Mouse (Mus musculus) embryonic facial prominence, embryonic 13.5 days (tissue): ENCODE measurements around the gene Ppp1r9b. TPM values are rescaled to one million over a fixed set of nuclear protein-coding genes. Genes with fewer than 3 reads are reported as not detected.
"Not testable (repeated sequence)": the region's sequence is repeated elsewhere in the genome, so short reads cannot be mapped to it uniquely, and the experiment has no call there.

Experiments used
- ATAC-seq: fragments of 200-750 bp; cut with Nextera tagmentation; 2 replicates; pipeline ENCODE4 v1.8.0; 2017; ENCODE audit warnings: low read depth; ENCODE audit not compliant: insufficient number of reproducible peaks, insufficient read depth, low FRiP score, low TSS enrichment
- H3K27ac ChIP-seq: fragments of 300-500 bp; sonication (generic); 2 replicates; pipeline ENCODE4 v1.5.1; 2015; ENCODE audit warnings: moderate library complexity, mild to moderate bottlenecking, inconsistent platforms
- H3K27me3 ChIP-seq: fragments of 300-500 bp; sonication (generic); 2 replicates; pipeline ENCODE4 v1.6.1; 2015; ENCODE audit warnings: mild to moderate bottlenecking, inconsistent platforms
- H3K36me3 ChIP-seq: fragments of 300-500 bp; sonication (generic); 2 replicates; pipeline ENCODE4 v1.6.1; 2015; ENCODE audit warnings: mild to moderate bottlenecking, inconsistent platforms
- H3K4me1 ChIP-seq: fragments of 300-500 bp; sonication (generic); 2 replicates; pipeline ENCODE4 v1.6.1; 2015; ENCODE audit warnings: inconsistent platforms
- H3K4me2 ChIP-seq: fragments of 300-500 bp; sonication (generic); 2 replicates; pipeline ENCODE4 v1.6.1; 2015; ENCODE audit warnings: moderate library complexity, mild to moderate bottlenecking, inconsistent platforms
- H3K4me3 ChIP-seq: fragments of 300-500 bp; sonication (generic); 2 replicates; pipeline ENCODE4 v1.5.1; 2015; ENCODE audit warnings: mild to moderate bottlenecking, inconsistent platforms
- H3K9ac ChIP-seq: fragments of 300-500 bp; sonication (generic); 2 replicates; pipeline ENCODE4 v1.6.1; 2015; ENCODE audit warnings: mild to moderate bottlenecking, inconsistent platforms
- H3K9me3 ChIP-seq: fragments of 300-500 bp; sonication (generic); 2 replicates; pipeline ENCODE4 v1.6.1; 2016; ENCODE audit warnings: inconsistent platforms
- WGBS: fragments of 180-500 bp; shearing (Covaris S2); methylation state at CpG from one replicate; pipeline ENCODE4 v1.1.7; 2015; ENCODE audit warnings: mixed read lengths; 5-methylcytosine and 5-hydroxymethylcytosine counted together
- polyA plus RNA-seq: library from polyadenylated mRNA; unstranded; fragments of >200 nt; fragmentation: Nextera tagmentation; extraction: Ambion mirVana; gene quantifications from 2 replicates; pipeline ENCODE4 v1.2.1, GENCODE M21; 2015

Ppp1r9b gene
- polyA plus RNA-seq, 1 experiment from 2014 or later: 13.2 TPM

- no peak overlapping the region for H3K4me3 ChIP-seq
- no peaks in the 10 kb centered on the region for H3K27me3 ChIP-seq
- no peak overlapping the region for H3K4me2 ChIP-seq
- H3K9ac ChIP-seq: no peak overlapping the region
- H3K36me3 ChIP-seq: no peaks in the 10 kb centered on the region
- no peak overlapping the region for H3K27ac ChIP-seq
- H3K4me1 ChIP-seq: peaks cover 15% of the 10 kb centered on the region
- 75% methylated on average over 5 of the region's 5 CpGs for WGBS
- H3K9me3 ChIP-seq: no peaks in the 10 kb centered on the region
- no peak for ATAC-seq
These were observed 28.2 kb upstream of the Ppp1r9b start for GRCm38 (mm10) chr11:94962534-94963101.

GRCm38 (mm10) chr11:94967419-94967818, 23.4 kb upstream of the Ppp1r9b start, which contains the start of gene Hils1:
Hils1 (plus strand) TSS chr11:94967593.
- Histone ChIP-seq H3K27me3 (0 out of 2 replicates have a peak, but pooled peaks cover 4% of the 10 kb centered on the region), H3K27ac (no peak within 1 kb of the TSS), H3K4me1 (no peaks in the 10 kb centered on the region; the same call in 1 of the 2 replicates), H3K4me2 (no peak within 1 kb of the TSS), H3K4me3 (no peak within 1 kb of the TSS), H3K36me3 (no peaks in the 10 kb centered on the region), H3K9ac (peak within 1 kb of the TSS; percentile 6; the same call in 1 of the 2 replicates), H3K9me3 (no peaks in the 10 kb centered on the region)
- WGBS: 40% methylated on average over 4 of the region's 4 CpGs
- ATAC-seq: no peak

- Histone ChIP-seq H3K4me2 (no peak overlapping the region), H3K9ac (peak overlapping the region; percentile 6; the same call in 1 of the 2 replicates), H3K36me3 (no peaks in the 10 kb centered on the region), H3K27ac (no peak overlapping the region), H3K4me3 (no peak overlapping the region), H3K27me3 (0 out of 2 replicates have a peak, but pooled peaks cover 4% of the 10 kb centered on the region), H3K4me1 (no peaks in the 10 kb centered on the region), H3K9me3 (no peaks in the 10 kb centered on the region)
- 82% methylated on average over 7 of the region's 7 CpGs for WGBS
- ATAC-seq: no peak
These were observed 22.6 kb upstream of the Ppp1r9b start for GRCm38 (mm10) chr11:94968187-94968586.

- not testable (repeated sequence) for ATAC-seq, H3K4me1 ChIP-seq, H3K27me3 ChIP-seq, H3K4me3 ChIP-seq, H3K9ac ChIP-seq, H3K4me2 ChIP-seq, H3K36me3 ChIP-seq, H3K9me3 ChIP-seq, H3K27ac ChIP-seq
- WGBS: 95% methylated on average over 4 of the region's 4 CpGs
These were observed 21.1 kb upstream of the Ppp1r9b start for GRCm38 (mm10) chr11:94969709-94970108.

- Histone ChIP-seq H3K9me3 (no peaks in the 10 kb centered on the region), H3K27ac (no peak overlapping the region; the same call in 1 of the 2 replicates), H3K4me2 (no peak overlapping the region), H3K4me3 (no peak overlapping the region), H3K4me1 (no peaks in the 10 kb centered on the region), H3K36me3 (no peaks in the 10 kb centered on the region), H3K27me3 (0 out of 2 replicates have a peak, but pooled peaks cover 4% of the 10 kb centered on the region), H3K9ac (no peak overlapping the region)
- 61% methylated on average over 15 of the region's 15 CpGs for WGBS
- no peak for ATAC-seq
These were observed 20.5 kb upstream of the Ppp1r9b start for GRCm38 (mm10) chr11:94970210-94970943.

- 63% methylated on average over 16 of the region's 16 CpGs for WGBS
- Histone ChIP-seq H3K9me3 (no peaks in the 10 kb centered on the region), H3K36me3 (no peaks in the 10 kb centered on the region), H3K4me2 (no peak overlapping the region), H3K9ac (no peak overlapping the region), H3K4me1 (no peaks in the 10 kb centered on the region), H3K4me3 (no peak overlapping the region), H3K27me3 (0 out of 2 replicates have a peak, but pooled peaks cover 4% of the 10 kb centered on the region), H3K27ac (no peak overlapping the region)
- ATAC-seq: no peak
These were observed 18.8 kb upstream of the Ppp1r9b start for GRCm38 (mm10) chr11:94971895-94972615.

GRCm38 (mm10) chr11:94972887-94973286, 17.9 kb upstream of the Ppp1r9b start:
- Histone ChIP-seq H3K27me3 (0 out of 2 replicates have a peak, but pooled peaks cover 4% of the 10 kb centered on the region), H3K4me3 (no peak overlapping the region), H3K4me2 (no peak overlapping the region), H3K9me3 (no peaks in the 10 kb centered on the region), H3K9ac (peak overlapping the region; percentile 32; the same call in 1 of the 2 replicates), H3K4me1 (peaks cover under 1% of the 10 kb centered on the region; the same call in 1 of the 2 replicates), H3K27ac (no peak overlapping the region), H3K36me3 (no peaks in the 10 kb centered on the region)
- WGBS: 52% methylated on average over 5 of the region's 5 CpGs
- ATAC-seq: no peak

- Histone ChIP-seq H3K4me2 (no peak overlapping the region), H3K9ac (peak overlapping the region; percentile 32; the same call in 1 of the 2 replicates), H3K4me1 (peaks cover 5% of the 10 kb centered on the region; the same call in 1 of the 2 replicates), H3K36me3 (no peaks in the 10 kb centered on the region), H3K4me3 (no peak overlapping the region), H3K27me3 (0 out of 2 replicates have a peak, but pooled peaks cover 4% of the 10 kb centered on the region), H3K27ac (no peak overlapping the region), H3K9me3 (no peaks in the 10 kb centered on the region)
- ATAC-seq: no peak
- 40% methylated on average over 4 of the region's 4 CpGs for WGBS
These were observed 17.5 kb upstream of the Ppp1r9b start for GRCm38 (mm10) chr11:94973313-94973712.

GRCm38 (mm10) chr11:94974951-94975350, 15.9 kb upstream of the Ppp1r9b start:
- no peak overlapping the region for H3K4me3 ChIP-seq
- no peak overlapping the region for H3K27ac ChIP-seq
- no peak overlapping the region for H3K4me2 ChIP-seq
- WGBS: 83% methylated on average over 2 of the region's 2 CpGs
- H3K4me1 ChIP-seq: peaks cover 13% of the 10 kb centered on the region
- H3K9me3 ChIP-seq: no peaks in the 10 kb centered on the region
- H3K27me3 ChIP-seq: 0 out of 2 replicates have a peak, but pooled peaks cover 4% of the 10 kb centered on the region
- no peak overlapping the region for H3K9ac ChIP-seq
- no peaks in the 10 kb centered on the region for H3K36me3 ChIP-seq
- ATAC-seq: no peak

- peaks cover 13% of the 10 kb centered on the region for H3K4me1 ChIP-seq
- H3K27ac ChIP-seq: no peak within 1 kb of the TSS
- no peaks in the 10 kb centered on the region for H3K9me3 ChIP-seq
- H3K4me2 ChIP-seq: no peak within 1 kb of the TSS
- no peak within 1 kb of the TSS for H3K9ac ChIP-seq
- H3K36me3 ChIP-seq: no peaks in the 10 kb centered on the region
- 0 out of 2 replicates have a peak, but pooled peaks cover 4% of the 10 kb centered on the region for H3K27me3 ChIP-seq
- no peak for ATAC-seq
- H3K4me3 ChIP-seq: no peak within 1 kb of the TSS
- WGBS: 73% methylated on average over 5 of the region's 5 CpGs
These were observed 14.6 kb upstream of the Ppp1r9b start, which contains the start of gene Sgca for GRCm38 (mm10) chr11:94976199-94976598. Sgca (minus strand) TSS chr11:94976327.

GRCm38 (mm10) chr11:94978178-94978915, 12.5 kb upstream of the Ppp1r9b start:
- Histone ChIP-seq H3K27ac (no peak overlapping the region), H3K9ac (peak overlapping the region; percentile 55), H3K9me3 (no peaks in the 10 kb centered on the region), H3K4me2 (peak overlapping the region; percentile 59), H3K36me3 (no peaks in the 10 kb centered on the region), H3K4me1 (peaks cover 13% of the 10 kb centered on the region), H3K27me3 (no peaks in the 10 kb centered on the region), H3K4me3 (peak overlapping the region; percentile 34)
- 40% methylated on average over 9 of the region's 9 CpGs for WGBS
- no peak for ATAC-seq
